Mouse (Mus musculus) bone marrow, adult 2 months (tissue): Measurements from ENCODE around the gene Slc6a16.

Experiments used
- CTCF ChIP-seq: fragments of 200-500 bp; IDR thresholded peaks from 2 replicates; pipeline ENCODE4 v1.5.1; 2011; ENCODE audit warnings: low read length, control low read depth; ENCODE audit not compliant: control insufficient read depth, insufficient read depth
- POLR2A ChIP-seq: fragments of 200-500 bp; IDR thresholded peaks from 2 replicates; pipeline ENCODE4 v1.6.1; 2011; ENCODE audit warnings: low read depth, mild to moderate bottlenecking, control low read depth, low read length, borderline replicate concordance; ENCODE audit not compliant: control insufficient read depth

GRCm38 (mm10) chr7:45253806-45254205, 12.9 kb downstream of the Slc6a16 start:
- TF ChIP-seq CTCF (no peak), POLR2A (no peak)
